Mouse (Mus musculus) brain, embryonic 14.5 days (tissue): ENCODE data around the gene Gm28372.

ENCODE experiments used
- CTCF ChIP-seq: fragments of 200-500 bp; IDR thresholded peaks from 2 replicates; pipeline ENCODE4 v1.5.1; 2012; ENCODE audit warnings: inconsistent platforms, mild to moderate bottlenecking, moderate library complexity, borderline replicate concordance; ENCODE audit not compliant: insufficient read depth, insufficient read length; ENCODE audit errors: extremely low read depth
- POLR2A ChIP-seq: fragments of 200-500 bp; IDR thresholded peaks from 2 replicates; pipeline ENCODE4 v1.6.1; 2012; ENCODE audit warnings: mild to moderate bottlenecking, inconsistent platforms, borderline replicate concordance; ENCODE audit not compliant: poor library complexity, insufficient read depth, insufficient read length, severe bottlenecking; ENCODE audit errors: extremely low read depth

DNA sequence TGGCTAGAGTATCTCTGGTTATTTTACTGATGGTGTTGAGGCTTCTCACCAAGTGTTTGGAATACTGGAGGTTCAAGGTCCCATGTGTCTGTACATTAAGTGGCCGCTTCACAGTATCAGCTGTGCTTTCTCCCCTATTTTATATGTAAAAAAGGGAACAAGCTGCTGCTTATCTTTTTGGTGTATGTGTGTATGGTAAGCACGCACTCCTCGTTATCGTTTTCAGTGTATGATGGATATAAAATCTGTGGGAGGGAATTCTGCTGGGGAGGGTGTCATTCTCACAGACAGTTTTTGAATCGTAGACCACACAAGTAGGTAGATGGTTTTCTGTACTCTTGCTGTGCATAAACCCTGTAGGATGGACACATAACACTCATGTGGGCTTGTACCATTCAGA, 47.5 kb upstream of the Gm28372 start:
- TF ChIP-seq CTCF (no peak), POLR2A (no peak)
